Mouse (Mus musculus): ENCODE data around the gene Gtf3c1.

- TF ChIP-seq CTCF (conservative IDR thresholded peaks at IDR 0.05; ENCODE audit: low read length) (peak; percentile 57), NANOG (IDR thresholded peaks at IDR 0.05; ENCODE audit: borderline replicate concordance, low read length) (no peak)
These were observed 68.7 kb downstream of the Gtf3c1 start for GRCm38 (mm10) chr7:125638870-125639386.
